Mouse (Mus musculus): ENCODE data around the gene Gm5089. TPM values are rescaled to one million over a fixed set of nuclear protein-coding genes. Genes with fewer than 3 reads are reported as not detected.

The Gm5089 gene
- polyA plus RNA-seq, 1 experiment from 2014 or later: 2.4 TPM

GRCm38 (mm10) chr14:122426529-122427203, 24.2 kb downstream of the Gm5089 start:
- Histone ChIP-seq H3K27me3 (ENCODE audit: insufficient read depth, poor library complexity, severe bottlenecking) (0 out of 2 replicates have a peak, but pooled peaks cover 12% of the 10 kb centered on the region), H3K4me1 (replicated peaks) (peaks cover 46% of the 10 kb centered on the region), H3K27ac (peak overlapping the region; percentile 72), H3K4me3 (no peak overlapping the region), H3K36me3 (no peaks in the 10 kb centered on the region), H3K9me3 (no peaks in the 10 kb centered on the region)
- WGBS: 57% methylated on average over 10 of the region's 10 CpGs
- DNase-seq (ENCODE audit: low spot score): no peak

- H3K27me3 ChIP-seq (ENCODE audit: insufficient read depth, poor library complexity, severe bottlenecking): peaks cover 23% of the 10 kb centered on the region
- 93% methylated on average over 3 of the region's 3 CpGs for WGBS
- no peaks in the 10 kb centered on the region for H3K9me3 ChIP-seq
- H3K27ac ChIP-seq: no peak overlapping the region
- H3K36me3 ChIP-seq: no peaks in the 10 kb centered on the region
- no peak for DNase-seq (ENCODE audit: low spot score)
- peaks cover 51% of the 10 kb centered on the region for H3K4me1 ChIP-seq (replicated peaks)
- H3K4me3 ChIP-seq: no peak overlapping the region
Measured at GRCm38 (mm10) chr14:122424441-122424840, 26.5 kb downstream of the Gm5089 start.

- peaks cover 42% of the 10 kb centered on the region for H3K27me3 ChIP-seq (ENCODE audit: insufficient read depth, poor library complexity, severe bottlenecking)
- DNase-seq (ENCODE audit: low spot score): no peak
- H3K36me3 ChIP-seq: peaks cover 4% of the 10 kb centered on the region
- WGBS: 17% methylated on average over 4 of the region's 4 CpGs
- peaks cover 35% of the 10 kb centered on the region for H3K4me1 ChIP-seq (replicated peaks)
- peak overlapping the region; percentile 64 for H3K27ac ChIP-seq
- no peak overlapping the region for H3K4me3 ChIP-seq
- peaks cover 3% of the 10 kb centered on the region; the same call in 1 of the 2 replicates for H3K9me3 ChIP-seq
Measured at GRCm38 (mm10) chr14:122416166-122416771, 34.6 kb downstream of the Gm5089 start.

DNA sequence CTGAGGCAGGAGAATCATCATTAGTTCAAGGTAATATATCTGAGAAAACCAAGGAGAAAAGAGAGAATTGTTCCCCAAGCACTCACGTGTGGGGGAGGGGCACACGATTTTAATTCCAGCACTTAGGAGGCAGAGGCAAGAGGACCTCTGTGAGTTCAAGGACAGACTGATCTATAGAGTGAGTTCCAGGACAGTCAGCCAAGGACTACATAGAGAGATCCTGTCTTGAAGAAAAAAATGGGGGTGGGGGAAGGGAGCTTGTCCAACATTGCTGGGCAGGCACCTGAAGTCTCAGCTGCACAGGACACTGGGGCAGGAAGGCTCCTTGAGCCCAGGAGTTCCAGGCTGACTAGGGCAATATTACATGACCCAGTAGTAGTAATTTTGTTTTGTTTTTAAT, 36.1 kb downstream of the Gm5089 start:
- Histone ChIP-seq H3K27me3 (ENCODE audit: insufficient read depth, poor library complexity, severe bottlenecking) (peaks cover 48% of the 10 kb centered on the region), H3K9me3 (peaks cover 3% of the 10 kb centered on the region; the same call in 1 of the 2 replicates)
- WGBS: 88% methylated on average over 2 of the region's 2 CpGs

DNA sequence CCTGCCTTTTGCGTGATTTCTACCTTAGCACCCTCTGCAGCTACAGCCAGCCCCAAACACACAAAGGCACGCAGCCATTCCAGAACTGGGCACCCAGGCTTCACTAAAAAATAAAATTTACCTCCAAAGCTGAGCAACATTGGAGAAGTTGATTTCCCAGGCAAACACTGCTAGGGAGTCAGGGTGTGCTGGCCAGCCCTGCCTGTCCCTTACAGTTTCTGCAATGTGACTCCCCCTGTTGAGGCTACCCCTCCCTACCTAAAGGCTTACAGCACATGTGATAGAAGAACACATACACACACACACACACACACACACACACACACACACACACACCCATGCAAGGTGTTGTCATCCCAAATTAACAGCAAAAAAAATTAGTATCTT, 37.4 kb downstream of the Gm5089 start:
- H3K4me1 ChIP-seq (replicated peaks): peaks cover 37% of the 10 kb centered on the region
- H3K9me3 ChIP-seq: peaks cover 3% of the 10 kb centered on the region; the same call in 1 of the 2 replicates
- H3K36me3 ChIP-seq: peaks cover 4% of the 10 kb centered on the region
- 63% methylated on average over 2 of the region's 2 CpGs for WGBS
- peaks cover 49% of the 10 kb centered on the region for H3K27me3 ChIP-seq (ENCODE audit: insufficient read depth, poor library complexity, severe bottlenecking)
- no peak for DNase-seq (ENCODE audit: low spot score)
- no peak overlapping the region for H3K4me3 ChIP-seq
- H3K27ac ChIP-seq: peak overlapping the region; percentile 13; the same call in 1 of the 2 replicates

More for the DNA sequence above, 36.1 kb downstream of the Gm5089 start:
- DNase-seq (ENCODE audit: low spot score): no peak
- Histone ChIP-seq H3K36me3 (peaks cover 4% of the 10 kb centered on the region), H3K27ac (no peak overlapping the region), H3K4me3 (no peak overlapping the region), H3K4me1 (replicated peaks) (peaks cover 30% of the 10 kb centered on the region)

DNA sequence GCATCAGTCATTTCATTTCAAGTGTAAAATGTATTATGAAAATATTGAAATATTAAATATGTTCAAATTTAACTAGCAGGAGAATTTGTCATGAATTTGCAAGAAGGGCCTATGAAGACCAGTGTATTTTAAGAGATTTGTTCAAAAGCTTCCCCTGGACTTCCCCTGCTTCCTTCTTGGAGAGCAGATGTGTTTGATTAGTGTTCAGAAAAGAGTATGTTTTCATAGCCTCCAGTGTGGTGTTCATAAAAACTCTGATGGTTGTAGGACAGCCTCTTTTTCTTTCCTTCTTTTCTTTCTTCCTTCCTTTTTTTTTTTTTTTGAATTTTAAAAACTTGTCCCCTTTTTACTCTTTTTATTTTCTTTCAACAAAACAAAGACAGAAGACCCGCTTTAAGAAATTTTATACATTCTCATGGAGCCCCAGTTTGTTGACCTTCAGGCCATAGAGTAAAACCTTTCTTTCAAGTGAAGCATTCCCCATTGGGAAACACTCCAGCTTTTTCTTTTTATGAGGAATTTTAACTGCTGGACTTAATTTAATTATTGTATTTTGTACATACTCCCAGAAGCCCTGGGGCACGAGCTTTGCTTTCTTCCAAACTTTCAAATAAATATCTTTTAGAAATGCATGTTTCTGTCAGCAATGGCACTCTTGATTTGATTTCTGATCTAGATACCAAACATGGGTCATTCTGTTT, 37.9 kb downstream of the Gm5089 start:
- Histone ChIP-seq H3K4me1 (replicated peaks) (peaks cover 39% of the 10 kb centered on the region), H3K27ac (no peak overlapping the region), H3K36me3 (peaks cover 4% of the 10 kb centered on the region), H3K4me3 (no peak overlapping the region), H3K9me3 (peaks cover 3% of the 10 kb centered on the region; the same call in 1 of the 2 replicates), H3K27me3 (ENCODE audit: insufficient read depth, poor library complexity, severe bottlenecking) (peaks cover 49% of the 10 kb centered on the region)
- 53% methylated on average over 2 of the region's 2 CpGs for WGBS
- no peak for DNase-seq (ENCODE audit: low spot score)

GRCm38 (mm10) chr14:122406541-122407219, 44.2 kb downstream of the Gm5089 start:
- peaks cover 76% of the 10 kb centered on the region for H3K4me1 ChIP-seq (replicated peaks)

GRCm38 (mm10) chr14:122405897-122406540, 44.9 kb downstream of the Gm5089 start:
- Histone ChIP-seq H3K27me3 (ENCODE audit: insufficient read depth, poor library complexity, severe bottlenecking) (peaks cover 95% of the 10 kb centered on the region), H3K27ac (peak overlapping the region; percentile 95), H3K36me3 (no peaks in the 10 kb centered on the region), H3K4me3 (peak overlapping the region; percentile 62), H3K4me1 (replicated peaks) (peaks cover 77% of the 10 kb centered on the region), H3K9me3 (no peaks in the 10 kb centered on the region)
- DNase-seq (ENCODE audit: low spot score): peak; percentile 42
- 2% methylated on average over 18 of the region's 18 CpGs for WGBS

More at GRCm38 (mm10) chr14:122406541-122407219, 44.2 kb downstream of the Gm5089 start:
- H3K36me3 ChIP-seq: no peaks in the 10 kb centered on the region
- H3K27ac ChIP-seq: peak overlapping the region; percentile 95
- peak; percentile 83 for DNase-seq (ENCODE audit: low spot score)
- H3K27me3 ChIP-seq (ENCODE audit: insufficient read depth, poor library complexity, severe bottlenecking): peaks cover 95% of the 10 kb centered on the region
- peak overlapping the region; percentile 62 for H3K4me3 ChIP-seq
- H3K9me3 ChIP-seq: no peaks in the 10 kb centered on the region
- WGBS: 2% methylated on average over 58 of the region's 58 CpGs

GRCm38 (mm10) chr14:122405236-122405635, 45.7 kb downstream of the Gm5089 start:
- H3K4me3 ChIP-seq: peak overlapping the region; percentile 62
- no peaks in the 10 kb centered on the region for H3K36me3 ChIP-seq
- H3K27me3 ChIP-seq (ENCODE audit: insufficient read depth, poor library complexity, severe bottlenecking): peaks cover 95% of the 10 kb centered on the region
- peak overlapping the region; percentile 95 for H3K27ac ChIP-seq
- no peaks in the 10 kb centered on the region for H3K9me3 ChIP-seq
- peak; percentile 30 for DNase-seq (ENCODE audit: low spot score)
- H3K4me1 ChIP-seq (replicated peaks): peaks cover 81% of the 10 kb centered on the region
- WGBS: 36% methylated on average over 12 of the region's 12 CpGs

DNA sequence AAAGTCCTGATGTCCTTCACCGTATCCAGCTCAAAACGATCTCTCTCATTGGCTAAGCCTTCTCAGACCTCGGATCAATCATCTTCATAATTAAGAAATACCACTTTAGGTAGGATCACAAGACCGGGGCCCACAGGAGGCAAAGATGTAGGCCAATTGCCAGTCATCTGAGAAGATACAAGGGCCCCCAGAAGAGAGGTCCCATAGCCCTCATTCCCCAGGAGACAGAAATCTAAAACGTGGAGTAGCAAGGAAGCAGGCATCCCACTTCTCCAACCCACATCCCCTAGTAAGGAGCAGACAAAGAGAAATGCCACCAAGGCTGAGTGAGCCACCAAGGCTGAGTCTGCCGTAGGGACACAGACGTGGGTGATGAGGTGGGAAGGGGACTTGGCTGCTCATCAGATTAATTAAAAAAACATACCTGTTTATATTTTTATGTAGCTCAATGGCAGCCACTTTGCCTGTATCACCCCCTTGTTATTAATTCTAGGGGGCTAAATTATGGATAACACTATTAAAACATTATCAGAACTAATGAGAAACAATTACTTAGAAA, 46.2 kb downstream of the Gm5089 start:
- peak overlapping the region; percentile 62 for H3K4me3 ChIP-seq
- no peak for DNase-seq (ENCODE audit: low spot score)

GRCm38 (mm10) chr14:122403422-122403940, 47.4 kb downstream of the Gm5089 start:
- peak overlapping the region; percentile 20; the same call in 1 of the 2 replicates for H3K4me3 ChIP-seq
- H3K36me3 ChIP-seq: 0 out of 2 replicates have a peak, but pooled peaks cover 3% of the 10 kb centered on the region
- no peaks in the 10 kb centered on the region for H3K9me3 ChIP-seq
- peaks cover 92% of the 10 kb centered on the region for H3K27me3 ChIP-seq (ENCODE audit: insufficient read depth, poor library complexity, severe bottlenecking)
- peaks cover 77% of the 10 kb centered on the region for H3K4me1 ChIP-seq (replicated peaks)
- DNase-seq (ENCODE audit: low spot score): no peak
- peak overlapping the region; percentile 95 for H3K27ac ChIP-seq
- WGBS: 62% methylated on average over 3 of the region's 3 CpGs

More for the DNA sequence above, 46.2 kb downstream of the Gm5089 start:
- Histone ChIP-seq H3K36me3 (no peaks in the 10 kb centered on the region), H3K27me3 (ENCODE audit: insufficient read depth, poor library complexity, severe bottlenecking) (peaks cover 95% of the 10 kb centered on the region), H3K9me3 (no peaks in the 10 kb centered on the region), H3K4me1 (replicated peaks) (peaks cover 79% of the 10 kb centered on the region), H3K27ac (peak overlapping the region; percentile 95)
- 62% methylated on average over 7 of the region's 7 CpGs for WGBS

Measured in hindbrain, embryonic 10.5 days (tissue).